Mouse (Mus musculus) MEL (cell line): Measurements from ENCODE around the gene Upb1.

Experiments used
- CTCF ChIP-seq, 3 experiments: IDR thresholded peaks in 2 of 3; conservative IDR thresholded peaks in 1 of 3; 2 replicates each; pipeline ENCODE4 v1.5.1; 2011 to 2012; ENCODE audit warnings: low read length in 3 of 3, low read depth in 2 of 3, mild to moderate bottlenecking in 2 of 3, improper control_type of control experiment in 1 of 3, inconsistent platforms in 1 of 3, mixed read lengths in 1 of 3, moderate library complexity in 1 of 3; ENCODE audit not compliant: control insufficient read depth in 1 of 3, insufficient read depth in 1 of 3, poor library complexity in 1 of 3, severe bottlenecking in 1 of 3
- GATA1 ChIP-seq: IDR thresholded peaks from 2 replicates; pipeline ENCODE4 v1.6.1; 2011; ENCODE audit warnings: low read depth, low read length, improper control_type of control experiment
- MAZ ChIP-seq: IDR thresholded peaks from 2 replicates; pipeline ENCODE4 v1.6.1; 2012; ENCODE audit warnings: low read depth, mild to moderate bottlenecking, inconsistent platforms, low read length, improper control_type of control experiment
- MXI1 ChIP-seq: IDR thresholded peaks from 2 replicates; pipeline ENCODE4 v1.6.1; 2011; ENCODE audit warnings: mild to moderate bottlenecking, low read depth, low read length, improper control_type of control experiment
- MYC ChIP-seq: IDR thresholded peaks from 2 replicates; pipeline ENCODE4 v1.6.1; 2011; ENCODE audit warnings: low read depth, mild to moderate bottlenecking, low read length, improper control_type of control experiment, moderate library complexity
- POLR2A ChIP-seq, 2 experiments: IDR thresholded peaks; 2 replicates each; pipeline ENCODE4 v1.6.1; 2011 to 2012; ENCODE audit warnings: low read length in 2 of 2, mild to moderate bottlenecking in 2 of 2, control low read depth in 1 of 2, improper control_type of control experiment in 1 of 2, low read depth in 1 of 2, moderate library complexity in 1 of 2; ENCODE audit not compliant: control insufficient read depth in 1 of 2, insufficient read depth in 1 of 2, poor library complexity in 1 of 2
- POLR2AphosphoS2 ChIP-seq: IDR thresholded peaks from 2 replicates; pipeline ENCODE4 v1.6.1; 2011; ENCODE audit warnings: low read length, improper control_type of control experiment
- ZC3H11A ChIP-seq: IDR thresholded peaks from 2 replicates; pipeline ENCODE4 v1.6.1; 2012; ENCODE audit warnings: low read depth, mild to moderate bottlenecking, inconsistent platforms, low read length, improper control_type of control experiment

GRCm38 (mm10) chr10:75405916-75406315 is 5.0 kb downstream of the Upb1 start:
- TF ChIP-seq GATA1 (no peak), MXI1 (no peak), MAZ (no peak), CTCF (IDR thresholded peaks at IDR 0.05 in 2 of 3, conservative IDR thresholded peaks at IDR 0.05 in 1 of 3; ENCODE audit: control insufficient read depth in 1 of 3, insufficient read depth in 1 of 3, low read depth in 2 of 3, low read length in 3 of 3, poor library complexity in 1 of 3, severe bottlenecking in 1 of 3) (no peak), POLR2A (IDR thresholded peaks at IDR 0.05; ENCODE audit: control insufficient read depth in 1 of 2, insufficient read depth in 1 of 2, low read depth in 1 of 2, low read length in 2 of 2, poor library complexity in 1 of 2) (no peak), POLR2AphosphoS2 (no peak), MYC (no peak), ZC3H11A (no peak)
